Mouse (Mus musculus) G1E (cell line): Measurements from ENCODE around the gene Srr.

Source experiments
- CTCF ChIP-seq: IDR thresholded peaks from 2 replicates; pipeline ENCODE4 v1.5.1; 2012; ENCODE audit warnings: low read depth, low read length, inconsistent platforms, mixed read lengths
- GATA1 ChIP-seq: IDR thresholded peaks from 2 replicates; pipeline ENCODE4 v1.6.1; 2012; ENCODE audit warnings: borderline replicate concordance, low read length, inconsistent platforms, mixed read lengths
- GATA2 ChIP-seq: IDR thresholded peaks from 2 replicates; pipeline ENCODE4 v1.6.1; 2012; ENCODE audit warnings: low read depth, low read length, inconsistent platforms, borderline replicate concordance
- POLR2AphosphoS5 ChIP-seq: IDR thresholded peaks from 2 replicates; pipeline ENCODE4 v1.6.1; 2012; ENCODE audit warnings: low read depth, low read length, inconsistent platforms; ENCODE audit not compliant: insufficient replicate concordance
- TAL1 ChIP-seq: conservative IDR thresholded peaks from 2 replicates; pipeline ENCODE4 v1.6.1; 2012; ENCODE audit warnings: low read depth, low read length, inconsistent platforms, mixed read lengths

- TF ChIP-seq TAL1, result no peak
- no peak for TF ChIP-seq CTCF
- no peak for TF ChIP-seq GATA1
- no peak for TF ChIP-seq POLR2AphosphoS5
- no peak for TF ChIP-seq GATA2
Measured at GRCm38 (mm10) chr11:74864421-74864820, 61.3 kb downstream of the Srr start.
